Mouse (Mus musculus) MEL (cell line): ENCODE results near the gene Slc25a45. TPM values are rescaled to one million over a fixed set of nuclear protein-coding genes. Genes with fewer than 3 reads are reported as not detected.

ENCODE experiments used
- DNase-seq: peaks from one replicate; pipeline ENCODE4 v3.0.0; 2011; ENCODE audit warnings: low read depth, low spot score
- H3K27ac ChIP-seq: 2 replicates; pipeline ENCODE4 v1.5.1; 2012; ENCODE audit warnings: low read depth, mild to moderate bottlenecking, control low read depth, low read length, moderate library complexity; ENCODE audit not compliant: control insufficient read depth
- H3K27me3 ChIP-seq, 2 experiments: fragments of 150-350 bp in 1 of 2; sonication (generic) in 1 of 2; 2 replicates each; pipeline ENCODE4 v1.6.1; 2012; ENCODE audit warnings: low read length in 2 of 2, mild to moderate bottlenecking in 2 of 2, improper control_type of control experiment in 1 of 2, moderate library complexity in 1 of 2; ENCODE audit not compliant: insufficient read depth in 2 of 2, control insufficient read depth in 1 of 2
- H3K36me3 ChIP-seq, 2 experiments: 2 replicates each; pipeline ENCODE4 v1.6.1; 2012 to 2014; ENCODE audit warnings: low read length in 2 of 2, improper control_type of control experiment in 1 of 2, inconsistent platforms in 1 of 2, mild to moderate bottlenecking in 1 of 2; ENCODE audit not compliant: insufficient read depth in 2 of 2, control insufficient read depth in 1 of 2
- H3K4me1 ChIP-seq, 2 experiments: fragments of 150-350 bp in 1 of 2; sonication (generic) in 1 of 2; 2 replicates each; pipeline ENCODE4 v1.6.1; 2012; ENCODE audit warnings: low read length in 2 of 2, improper control_type of control experiment in 1 of 2, mild to moderate bottlenecking in 1 of 2; ENCODE audit not compliant: insufficient read depth in 2 of 2, control insufficient read depth in 1 of 2
- H3K4me3 ChIP-seq, 2 experiments: fragments of 150-350 bp in 1 of 2; sonication (generic) in 1 of 2; 2 replicates each; pipeline ENCODE4 v1.5.1; 2012; ENCODE audit warnings: low read depth in 2 of 2, low read length in 2 of 2, mild to moderate bottlenecking in 2 of 2, moderate library complexity in 2 of 2, control low read depth in 1 of 2, improper control_type of control experiment in 1 of 2; ENCODE audit not compliant: control insufficient read depth in 1 of 2, insufficient read depth in 1 of 2
- H3K79me2 ChIP-seq: 2 replicates; pipeline ENCODE4 v1.6.1; 2012; ENCODE audit warnings: mild to moderate bottlenecking, low read length, moderate library complexity; ENCODE audit not compliant: control insufficient read depth, poor library complexity, insufficient read depth
- H3K9ac ChIP-seq: 2 replicates; pipeline ENCODE4 v1.6.1; 2012; ENCODE audit warnings: low read depth, mild to moderate bottlenecking, control low read depth, low read length, moderate library complexity; ENCODE audit not compliant: control insufficient read depth, poor library complexity, severe bottlenecking
- H3K9me3 ChIP-seq: fragments of 150-350 bp; sonication (generic); replicated peaks from 2 replicates; pipeline ENCODE4 v1.6.1; 2012; ENCODE audit warnings: mild to moderate bottlenecking, low read length, improper control_type of control experiment, moderate library complexity; ENCODE audit not compliant: insufficient read depth
- BHLHE40 ChIP-seq: IDR thresholded peaks from 2 replicates; pipeline ENCODE4 v1.6.1; 2012; ENCODE audit warnings: low read depth, mild to moderate bottlenecking, inconsistent platforms, low read length, improper control_type of control experiment, borderline replicate concordance
- CHD1 ChIP-seq: IDR thresholded peaks from 2 replicates; pipeline ENCODE4 v1.6.1; 2012; ENCODE audit warnings: low read depth, mild to moderate bottlenecking, inconsistent platforms, low read length, improper control_type of control experiment
- CHD2 ChIP-seq: IDR thresholded peaks from 2 replicates; pipeline ENCODE4 v1.6.1; 2011; ENCODE audit warnings: low read length, improper control_type of control experiment
- CTCF ChIP-seq, 3 experiments: IDR thresholded peaks in 2 of 3; conservative IDR thresholded peaks in 1 of 3; 2 replicates each; pipeline ENCODE4 v1.5.1; 2011 to 2012; ENCODE audit warnings: low read length in 3 of 3, low read depth in 2 of 3, mild to moderate bottlenecking in 2 of 3, improper control_type of control experiment in 1 of 3, inconsistent platforms in 1 of 3, mixed read lengths in 1 of 3, moderate library complexity in 1 of 3; ENCODE audit not compliant: control insufficient read depth in 1 of 3, insufficient read depth in 1 of 3, poor library complexity in 1 of 3, severe bottlenecking in 1 of 3
- E2F4 ChIP-seq: IDR thresholded peaks from 2 replicates; pipeline ENCODE4 v1.6.1; 2011; ENCODE audit warnings: low read depth, low read length, improper control_type of control experiment, borderline replicate concordance
- ELF1 ChIP-seq: IDR thresholded peaks from 2 replicates; pipeline ENCODE4 v1.6.1; 2014; ENCODE audit warnings: low read depth, mild to moderate bottlenecking, inconsistent platforms, low read length, improper control_type of control experiment, moderate library complexity
- EP300 ChIP-seq, 2 experiments: IDR thresholded peaks; 2 replicates each; pipeline ENCODE4 v1.6.1; 2011; ENCODE audit warnings: improper control_type of control experiment in 2 of 2, low read length in 2 of 2, low read depth in 1 of 2, mild to moderate bottlenecking in 1 of 2
- ETS1 ChIP-seq: IDR thresholded peaks from 2 replicates; pipeline ENCODE4 v1.6.1; 2012; ENCODE audit warnings: low read depth, mild to moderate bottlenecking, inconsistent platforms, low read length, improper control_type of control experiment, moderate library complexity
- GABPA ChIP-seq: IDR thresholded peaks from 2 replicates; pipeline ENCODE4 v1.6.1; 2012; ENCODE audit warnings: low read depth, mild to moderate bottlenecking, inconsistent platforms, low read length, improper control_type of control experiment, moderate library complexity
- GATA1 ChIP-seq: IDR thresholded peaks from 2 replicates; pipeline ENCODE4 v1.6.1; 2011; ENCODE audit warnings: low read depth, low read length, improper control_type of control experiment
- HCFC1 ChIP-seq: IDR thresholded peaks from 2 replicates; pipeline ENCODE4 v1.6.1; 2012; ENCODE audit warnings: low read depth, mild to moderate bottlenecking, inconsistent platforms, low read length, improper control_type of control experiment, moderate library complexity
- JUND ChIP-seq: IDR thresholded peaks from 2 replicates; pipeline ENCODE4 v1.6.1; 2011; ENCODE audit warnings: low read depth, mild to moderate bottlenecking, improper control_type of control experiment, low read length
- KAT2A ChIP-seq: conservative IDR thresholded peaks from 2 replicates; pipeline ENCODE4 v1.6.1; 2012; ENCODE audit warnings: low read depth, low read length, improper control_type of control experiment, inconsistent platforms
- MAFK ChIP-seq: IDR thresholded peaks from 2 replicates; pipeline ENCODE4 v1.6.1; 2011; ENCODE audit warnings: low read depth, mild to moderate bottlenecking, low read length, improper control_type of control experiment, borderline replicate concordance
- MAX ChIP-seq: IDR thresholded peaks from 2 replicates; pipeline ENCODE4 v1.6.1; 2011; ENCODE audit warnings: low read length, improper control_type of control experiment
- MAZ ChIP-seq: IDR thresholded peaks from 2 replicates; pipeline ENCODE4 v1.6.1; 2012; ENCODE audit warnings: low read depth, mild to moderate bottlenecking, inconsistent platforms, low read length, improper control_type of control experiment
- MEF2A ChIP-seq: IDR thresholded peaks from 2 replicates; pipeline ENCODE4 v1.6.1; 2014; ENCODE audit warnings: low read depth, mild to moderate bottlenecking, inconsistent platforms, low read length, improper control_type of control experiment; ENCODE audit not compliant: poor library complexity, insufficient replicate concordance, severe bottlenecking; ENCODE audit errors: extremely low read depth
- MYB ChIP-seq: IDR thresholded peaks from 2 replicates; pipeline ENCODE4 v1.6.1; 2011; ENCODE audit warnings: mild to moderate bottlenecking, low read depth, low read length, improper control_type of control experiment
- MYC ChIP-seq: IDR thresholded peaks from 2 replicates; pipeline ENCODE4 v1.6.1; 2011; ENCODE audit warnings: low read depth, mild to moderate bottlenecking, low read length, improper control_type of control experiment, moderate library complexity
- NELFE ChIP-seq: IDR thresholded peaks from 2 replicates; pipeline ENCODE4 v1.6.1; 2011; ENCODE audit warnings: low read depth, low read length, improper control_type of control experiment
- NRF1 ChIP-seq: IDR thresholded peaks from 2 replicates; pipeline ENCODE4 v1.6.1; 2014; ENCODE audit warnings: low read depth, mild to moderate bottlenecking, inconsistent platforms, low read length, improper control_type of control experiment, moderate library complexity; ENCODE audit not compliant: poor library complexity, insufficient read depth, severe bottlenecking
- POLR2A ChIP-seq, 2 experiments: IDR thresholded peaks; 2 replicates each; pipeline ENCODE4 v1.6.1; 2011 to 2012; ENCODE audit warnings: low read length in 2 of 2, mild to moderate bottlenecking in 2 of 2, control low read depth in 1 of 2, improper control_type of control experiment in 1 of 2, low read depth in 1 of 2, moderate library complexity in 1 of 2; ENCODE audit not compliant: control insufficient read depth in 1 of 2, insufficient read depth in 1 of 2, poor library complexity in 1 of 2
- POLR2AphosphoS2 ChIP-seq: IDR thresholded peaks from 2 replicates; pipeline ENCODE4 v1.6.1; 2011; ENCODE audit warnings: low read length, improper control_type of control experiment
- POLR2AphosphoS5 ChIP-seq: IDR thresholded peaks from 2 replicates; pipeline ENCODE4 v1.6.1; 2012; ENCODE audit warnings: low read depth, borderline replicate concordance, mild to moderate bottlenecking, inconsistent platforms, low read length, moderate library complexity, mixed read lengths
- RAD21 ChIP-seq: IDR thresholded peaks from 2 replicates; pipeline ENCODE4 v1.6.1; 2011; ENCODE audit warnings: mild to moderate bottlenecking, low read depth, low read length, improper control_type of control experiment
- RCOR1 ChIP-seq: IDR thresholded peaks from 2 replicates; pipeline ENCODE4 v1.6.1; 2012; ENCODE audit warnings: low read depth, mild to moderate bottlenecking, inconsistent platforms, low read length, improper control_type of control experiment
- SIN3A ChIP-seq: IDR thresholded peaks from 2 replicates; pipeline ENCODE4 v1.6.1; 2012; ENCODE audit warnings: low read length, improper control_type of control experiment, inconsistent platforms
- SMC3 ChIP-seq: IDR thresholded peaks from 2 replicates; pipeline ENCODE4 v1.6.1; 2011; ENCODE audit warnings: low read depth, low read length, improper control_type of control experiment
- TAL1 ChIP-seq: IDR thresholded peaks from 2 replicates; pipeline ENCODE4 v1.6.1; 2012; ENCODE audit warnings: mild to moderate bottlenecking, inconsistent platforms, low read length, moderate library complexity, mixed read lengths
- TBP ChIP-seq: IDR thresholded peaks from 2 replicates; pipeline ENCODE4 v1.8.0; 2011; ENCODE audit warnings: low read depth, low read length, improper control_type of control experiment
- TCF12 ChIP-seq: IDR thresholded peaks from 2 replicates; pipeline ENCODE4 v1.6.1; 2014; ENCODE audit warnings: low read depth, mild to moderate bottlenecking, inconsistent platforms, low read length, improper control_type of control experiment, moderate library complexity
- UBTF ChIP-seq: IDR thresholded peaks from 2 replicates; pipeline ENCODE4 v1.6.1; 2012; ENCODE audit warnings: low read depth, mild to moderate bottlenecking, inconsistent platforms, low read length, improper control_type of control experiment, moderate library complexity, borderline replicate concordance; ENCODE audit not compliant: insufficient read depth
- USF1 ChIP-seq: IDR thresholded peaks from 2 replicates; pipeline ENCODE4 v1.6.1; 2014; ENCODE audit warnings: low read depth, mild to moderate bottlenecking, inconsistent platforms, low read length, improper control_type of control experiment, moderate library complexity
- USF2 ChIP-seq, 2 experiments: IDR thresholded peaks; 2 replicates each; pipeline ENCODE4 v1.6.1; 2011 to 2012; ENCODE audit warnings: improper control_type of control experiment in 2 of 2, low read length in 2 of 2, borderline replicate concordance in 1 of 2, inconsistent platforms in 1 of 2, low read depth in 1 of 2, mild to moderate bottlenecking in 1 of 2; ENCODE audit not compliant: insufficient read depth in 1 of 2
- ZKSCAN1 ChIP-seq: IDR thresholded peaks from 2 replicates; pipeline ENCODE4 v1.6.1; 2012; ENCODE audit warnings: low read depth, mild to moderate bottlenecking, inconsistent platforms, low read length, improper control_type of control experiment, moderate library complexity
- ZNF384 ChIP-seq: IDR thresholded peaks from 2 replicates; pipeline ENCODE4 v1.6.1; 2012; ENCODE audit warnings: low read depth, mild to moderate bottlenecking, inconsistent platforms, low read length, improper control_type of control experiment
- polyA plus RNA-seq, 2 experiments: library from polyadenylated mRNA; stranded (reverse) in 1 of 2; unstranded in 1 of 2; fragments of >175 nt in 1 of 2; fragments of >200 nt in 1 of 2; gene quantifications; 2 replicates each; pipeline versions ENCODE4 v1.2.1 to v1.2.4; 2012; ENCODE audit warnings: low replicate concordance in 2 of 2, low read depth in 1 of 2; ENCODE audit not compliant: insufficient read length in 2 of 2, insufficient read depth in 1 of 2, missing spikeins in 1 of 2
- total RNA-seq: library from RNA; depleted of rRNA; stranded (reverse); fragments of 300-350 nt; gene quantifications from 2 replicates; pipeline ENCODE4 v1.2.3, GENCODE M21; 2012

Slc25a45 gene
- total and polyA plus RNA-seq, 3 experiments: 23.5 to 30.7 TPM; not detected in 1

GRCm38 (mm10) chr19:5894002-5894678, 16.5 kb downstream of the Slc25a45 start, which contains the start of gene Tigd3:
Gene Tigd3 (minus strand): TSS chr19:5894149.
- H3K4me3 ChIP-seq: peak within 1 kb of the TSS; percentile 50 to 60; a peak in 3 of 4 replicates
- peak within 1 kb of the TSS; percentile 11 for H3K27ac ChIP-seq
- H3K27me3 ChIP-seq: no peaks in the 10 kb centered on the region
- no peaks in the 10 kb centered on the region for H3K9me3 ChIP-seq
- H3K79me2 ChIP-seq: no peaks in the 10 kb centered on the region; the same call in 1 of the 2 replicates
- peak within 1 kb of the TSS; percentile 68 for H3K9ac ChIP-seq
- DNase-seq: peak; percentile 97
- H3K4me1 ChIP-seq: peaks cover 0 to 6% of the 10 kb centered on the region in 2 experiments; a peak in 2 of 4 replicates
- peaks cover 6% of the 10 kb centered on the region in 2 experiments for H3K36me3 ChIP-seq
- no peak for TF ChIP-seq RAD21
- peak; percentile 93 for TF ChIP-seq SIN3A
- TF ChIP-seq MYB: peak; percentile 78
- no peak for TF ChIP-seq UBTF
- peak; percentile 69 for TF ChIP-seq HCFC1
- peak; percentile 73 to 85; a peak in 3 of 4 replicates for TF ChIP-seq POLR2A (IDR thresholded peaks at IDR 0.05; ENCODE audit: control insufficient read depth in 1 of 2, insufficient read depth in 1 of 2, low read depth in 1 of 2, low read length in 2 of 2, poor library complexity in 1 of 2)
- TF ChIP-seq TAL1: peak; percentile 45
- TF ChIP-seq EP300 (IDR thresholded peaks at IDR 0.05; ENCODE audit: low read depth in 1 of 2, low read length in 2 of 2): peak in 1 of 2 experiments; percentile 49; a peak in 1 of 4 replicates
- peak; percentile 97 for TF ChIP-seq POLR2AphosphoS2
- peak; percentile 51; the same call in 1 of the 2 replicates for TF ChIP-seq TBP
- TF ChIP-seq MEF2A: no peak
- peak; percentile 57; the same call in 1 of the 2 replicates for TF ChIP-seq ZNF384
- TF ChIP-seq E2F4: 0 out of 2 replicates have a peak, but pooled peaks have one; percentile 58
- TF ChIP-seq SMC3: no peak; the same call in 1 of the 2 replicates
- TF ChIP-seq USF2 (IDR thresholded peaks at IDR 0.05; ENCODE audit: borderline replicate concordance in 1 of 2, insufficient read depth in 1 of 2, low read depth in 1 of 2, low read length in 2 of 2): no peak
- TF ChIP-seq RCOR1: no peak
- TF ChIP-seq ZKSCAN1: no peak
- TF ChIP-seq MAZ: peak; percentile 70; the same call in 1 of the 2 replicates
- TF ChIP-seq JUND: no peak
- TF ChIP-seq NELFE: peak; percentile 69
- peak; percentile 50 for TF ChIP-seq ELF1
- no peak for TF ChIP-seq USF1
- no peak for TF ChIP-seq BHLHE40
- no peak for TF ChIP-seq POLR2AphosphoS5
- no peak for TF ChIP-seq MYC
- TF ChIP-seq KAT2A: no peak
- no peak for TF ChIP-seq CHD1
- peak; percentile 67 for TF ChIP-seq CHD2
- TF ChIP-seq ETS1: peak; percentile 34; the same call in 1 of the 2 replicates
- no peak for TF ChIP-seq GATA1
- TF ChIP-seq CTCF (IDR thresholded peaks at IDR 0.05 in 2 of 3, conservative IDR thresholded peaks at IDR 0.05 in 1 of 3; ENCODE audit: control insufficient read depth in 1 of 3, insufficient read depth in 1 of 3, low read depth in 2 of 3, low read length in 3 of 3, poor library complexity in 1 of 3, severe bottlenecking in 1 of 3): no peak
- TF ChIP-seq TCF12: 0 out of 2 replicates have a peak, but pooled peaks have one; percentile 23
- TF ChIP-seq GABPA: no peak
- TF ChIP-seq MAX: peak; percentile 66
- TF ChIP-seq NRF1: peak; percentile 56
- no peak for TF ChIP-seq MAFK
